Mouse (Mus musculus): ENCODE results near the gene Pln.

Gene Pln

GRCm38 (mm10) chr10:53367265-53367664, 29.8 kb downstream of the Pln start:
- no peak for DNase-seq

- DNase-seq = no peak
These were observed 36.6 kb downstream of the Pln start for GRCm38 (mm10) chr10:53373885-53374578.

GRCm38 (mm10) chr10:53377096-53377495, 39.6 kb downstream of the Pln start:
- DNase-seq = no peak

- DNase-seq = no peak
These were observed 40.8 kb downstream of the Pln start for GRCm38 (mm10) chr10:53378296-53378695.

- DNase-seq = peak; percentile 8
These were observed 41.7 kb downstream of the Pln start for GRCm38 (mm10) chr10:53378981-53379708.

GRCm38 (mm10) chr10:53379709-53380106, 42.2 kb downstream of the Pln start, which contains the start of gene Cep85l:
Gene Cep85l, minus strand, starts transcription at chr10:53379947.
- peak; percentile 95 for DNase-seq

GRCm38 (mm10) chr10:53382696-53383365, 45.4 kb downstream of the Pln start:
- no peak for DNase-seq

GRCm38 (mm10) chr10:53384896-53385295, 47.4 kb downstream of the Pln start:
- DNase-seq = no peak

GRCm38 (mm10) chr10:53385438-53385837, 48.0 kb downstream of the Pln start:
- no peak for DNase-seq

GRCm38 (mm10) chr10:53388227-53388920, 50.9 kb downstream of the Pln start:
- DNase-seq = no peak

GRCm38 (mm10) chr10:53394923-53395629, 57.6 kb downstream of the Pln start:
- no peak for DNase-seq
